Mouse (Mus musculus): ENCODE data around the gene Amh. TPM values are rescaled to one million over a fixed set of nuclear protein-coding genes. Genes with fewer than 3 reads are reported as not detected.

Amh gene
- polyA plus RNA-seq, 1 experiment = 0.17 TPM

DNA sequence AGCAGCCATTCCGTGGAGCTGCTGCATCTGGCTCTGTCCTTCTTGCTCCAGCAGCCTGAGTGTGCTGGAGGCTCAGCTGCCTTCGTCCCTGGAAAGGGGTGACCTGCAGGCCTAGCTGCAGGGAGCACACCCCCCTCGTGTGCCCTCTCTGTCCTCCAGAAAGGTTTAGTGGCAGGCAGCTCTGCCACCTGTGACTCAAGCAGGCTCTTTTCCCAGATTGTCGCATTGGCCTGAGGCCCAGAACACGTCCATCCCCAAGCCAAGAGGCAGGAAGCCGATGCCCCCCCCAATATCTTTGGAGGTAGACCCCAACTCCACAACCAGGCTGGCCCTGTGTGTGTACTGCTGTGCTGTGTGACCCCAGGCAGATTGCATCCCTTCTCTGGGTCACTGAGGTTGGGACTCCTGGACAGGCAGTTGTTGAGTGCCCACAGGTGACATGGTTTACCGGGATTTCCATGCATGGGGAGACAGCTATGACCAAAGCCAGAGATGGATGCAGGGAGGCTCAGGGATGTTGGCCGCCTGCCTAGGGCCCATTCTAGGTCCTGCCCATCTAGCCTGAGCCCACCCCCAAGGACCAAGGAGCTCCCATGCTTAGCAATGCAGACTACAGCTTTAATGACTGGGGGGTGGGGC is 40.1 kb downstream of the Amh start:
- TF ChIP-seq POLR2A (IDR thresholded peaks at IDR 0.05; ENCODE audit: low read depth, low read length) = no peak
- WGBS = 63% methylated on average over 8 of the region's 8 CpGs
- no peak overlapping the region for H3K27ac ChIP-seq (ENCODE audit: insufficient read depth, low read depth, low read length)
- H3K4me1 ChIP-seq (ENCODE audit: control insufficient read depth, insufficient read depth, low read length) = no peaks in the 10 kb centered on the region
- H3K4me3 ChIP-seq (ENCODE audit: insufficient read depth, low read depth, low read length) = no peak overlapping the region
- DNase-seq = no peak
- no peaks in the 10 kb centered on the region for H3K36me3 ChIP-seq (ENCODE audit: control insufficient read depth, insufficient read depth, low read length)
- H3K27me3 ChIP-seq (replicated peaks; ENCODE audit: control insufficient read depth, insufficient read depth, low read length) = no peaks in the 10 kb centered on the region; the same call in 1 of the 2 replicates

DNA sequence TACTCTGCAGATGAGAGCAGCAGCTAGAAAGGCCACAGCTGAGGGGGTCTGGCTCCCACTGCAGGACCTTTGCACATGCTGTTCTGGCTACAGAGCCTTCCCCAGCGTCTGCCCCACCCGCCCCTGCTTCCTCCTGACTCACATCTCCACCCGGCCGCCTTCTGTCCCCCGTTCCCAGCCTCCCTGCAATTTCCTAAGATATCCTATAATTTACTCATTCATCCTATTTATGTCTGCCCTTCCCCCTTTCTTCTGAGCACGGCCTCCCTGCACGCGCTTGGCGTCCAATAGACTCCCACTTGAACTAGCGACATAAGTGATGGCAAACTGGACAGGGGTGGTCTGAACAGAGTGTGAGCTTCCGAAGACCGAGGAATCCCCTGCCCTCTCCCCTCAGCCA is 40.7 kb downstream of the Amh start:
- no peaks in the 10 kb centered on the region for H3K4me1 ChIP-seq (ENCODE audit: control insufficient read depth, insufficient read depth, low read length)
- no peaks in the 10 kb centered on the region; the same call in 1 of the 2 replicates for H3K27me3 ChIP-seq (replicated peaks; ENCODE audit: control insufficient read depth, insufficient read depth, low read length)
- 63% methylated on average over 12 of the region's 12 CpGs for WGBS
- no peak for TF ChIP-seq CTCF (conservative IDR thresholded peaks at IDR 0.05; ENCODE audit: insufficient read depth, insufficient read length, low read depth, low read length)
- no peak for TF ChIP-seq POLR2A (IDR thresholded peaks at IDR 0.05; ENCODE audit: low read depth, low read length)
- H3K36me3 ChIP-seq (ENCODE audit: control insufficient read depth, insufficient read depth, low read length) = no peaks in the 10 kb centered on the region
- no peak for DNase-seq
- H3K4me3 ChIP-seq (ENCODE audit: insufficient read depth, low read depth, low read length) = no peak overlapping the region
- no peak overlapping the region for H3K27ac ChIP-seq (ENCODE audit: insufficient read depth, low read depth, low read length)

DNA sequence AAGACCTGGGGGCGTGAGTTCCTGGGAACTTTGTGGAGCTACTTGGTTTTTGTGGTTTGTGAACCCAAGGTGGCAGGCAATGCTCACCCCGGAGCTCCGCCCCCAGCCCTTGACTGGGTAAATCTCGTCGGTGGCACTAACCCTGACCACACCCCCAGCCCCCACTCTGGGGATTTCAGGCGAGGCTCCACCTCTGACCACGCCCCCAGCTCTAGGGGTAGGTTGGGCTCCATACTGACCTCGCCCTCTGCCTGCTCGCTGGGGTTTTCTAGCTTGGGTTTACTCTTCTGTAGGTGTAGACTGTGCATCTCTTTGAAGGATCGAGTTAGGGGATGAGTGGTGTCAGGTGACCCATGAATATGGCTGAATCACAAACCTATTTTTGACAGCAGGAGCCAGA is 43.5 kb downstream of the Amh start:
- Histone ChIP-seq H3K36me3 (ENCODE audit: control insufficient read depth, insufficient read depth, low read length) (no peaks in the 10 kb centered on the region), H3K4me1 (ENCODE audit: control insufficient read depth, insufficient read depth, low read length) (no peaks in the 10 kb centered on the region), H3K27me3 (replicated peaks; ENCODE audit: control insufficient read depth, insufficient read depth, low read length) (no peaks in the 10 kb centered on the region; the same call in 1 of the 2 replicates), H3K4me3 (ENCODE audit: insufficient read depth, low read depth, low read length) (no peak overlapping the region), H3K27ac (ENCODE audit: insufficient read depth, low read depth, low read length) (no peak overlapping the region)
- 17% methylated on average over 10 of the region's 10 CpGs for WGBS
- DNase-seq = peak; percentile 58
- no peak for TF ChIP-seq CTCF (conservative IDR thresholded peaks at IDR 0.05; ENCODE audit: insufficient read depth, insufficient read length, low read depth, low read length)

DNA sequence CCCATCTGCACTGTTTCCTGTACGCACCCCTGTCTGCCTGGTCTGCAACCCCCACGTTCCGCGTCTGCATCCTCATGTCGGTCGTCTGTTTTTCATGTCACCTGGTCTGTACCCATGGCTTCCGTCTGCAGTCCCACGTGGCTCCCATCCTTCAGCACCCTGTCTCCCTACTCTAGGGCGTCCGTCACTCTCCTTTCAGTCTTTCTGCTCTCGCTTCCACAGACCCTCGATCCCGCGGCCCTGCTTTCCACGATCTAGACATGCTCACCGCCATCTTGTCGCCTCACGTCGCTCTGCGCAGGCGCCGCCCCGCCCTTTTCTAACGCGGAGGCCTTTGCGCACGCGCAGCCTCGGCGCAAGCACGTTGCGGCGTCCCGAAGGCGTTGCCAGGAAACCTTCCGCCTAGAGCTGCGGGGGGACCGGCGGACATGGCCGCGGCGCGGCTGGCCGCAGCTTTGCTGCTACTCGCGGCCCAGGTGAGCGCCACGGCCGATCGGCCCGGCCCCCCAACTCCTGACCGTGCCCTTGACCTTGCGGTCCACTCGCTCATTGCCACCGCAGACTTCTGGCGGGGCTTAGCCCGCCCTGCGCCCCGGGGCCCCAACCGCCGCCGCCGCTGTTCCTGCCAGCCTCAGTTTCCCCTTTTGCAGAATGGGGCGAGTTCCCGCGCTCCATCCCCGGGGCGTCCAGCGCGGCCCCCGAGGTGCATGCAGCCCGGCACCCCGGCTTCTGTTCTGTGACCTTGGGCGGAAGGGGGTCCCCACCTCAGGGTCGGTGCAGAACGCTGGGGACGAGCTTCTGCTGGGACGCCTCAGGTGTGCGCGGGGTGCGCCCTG is 50.1 kb downstream of the Amh start, which contains the start of the genes Lsm7 and Sppl2b:
TSS of gene Lsm7 (minus strand) at position 297 of the 836 bp plus-strand sequence.
TSS of gene Sppl2b (plus strand) at position 363 of the 836 bp plus-strand sequence.
- no peaks in the 10 kb centered on the region for H3K27me3 ChIP-seq (replicated peaks; ENCODE audit: control insufficient read depth, insufficient read depth, low read length)
- H3K4me1 ChIP-seq (ENCODE audit: control insufficient read depth, insufficient read depth, low read length) = peaks cover 7% of the 10 kb centered on the region
- H3K27ac ChIP-seq (ENCODE audit: insufficient read depth, low read depth, low read length) = no peak within 1 kb of the TSS
- no peaks in the 10 kb centered on the region for H3K36me3 ChIP-seq (ENCODE audit: control insufficient read depth, insufficient read depth, low read length)
- peak; percentile 97 for DNase-seq
- peak within 1 kb of the TSS; percentile 89 for H3K4me3 ChIP-seq (ENCODE audit: insufficient read depth, low read depth, low read length)
- WGBS = under 1% methylated on average over 81 of the region's 81 CpGs
- peak; percentile 85 for TF ChIP-seq POLR2A (IDR thresholded peaks at IDR 0.05; ENCODE audit: low read depth, low read length)
- no peak for TF ChIP-seq CTCF (conservative IDR thresholded peaks at IDR 0.05; ENCODE audit: insufficient read depth, insufficient read length, low read depth, low read length)

DNA sequence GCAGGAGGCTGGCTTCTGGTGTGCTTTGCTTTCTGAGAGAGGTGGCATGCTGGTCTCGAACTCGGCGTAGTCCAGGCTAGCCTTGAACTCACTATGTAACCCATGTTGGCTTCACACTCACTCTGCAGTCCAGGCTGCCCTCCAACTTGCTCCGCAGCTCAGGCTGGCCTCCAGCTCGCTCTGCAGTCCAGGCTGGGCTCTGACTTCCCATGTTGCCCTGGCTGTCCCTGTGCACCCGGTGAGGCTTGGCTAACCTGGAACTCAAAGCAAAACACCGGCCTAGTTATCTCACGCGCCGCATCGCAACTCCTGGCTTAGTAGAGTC is 50.7 kb downstream of the Amh start:
- H3K4me3 ChIP-seq (ENCODE audit: insufficient read depth, low read depth, low read length) = peak overlapping the region; percentile 89
- peak; percentile 7 for DNase-seq
- no peaks in the 10 kb centered on the region for H3K27me3 ChIP-seq (replicated peaks; ENCODE audit: control insufficient read depth, insufficient read depth, low read length)
- no peak for TF ChIP-seq CTCF (conservative IDR thresholded peaks at IDR 0.05; ENCODE audit: insufficient read depth, insufficient read length, low read depth, low read length)
- no peak for TF ChIP-seq POLR2A (IDR thresholded peaks at IDR 0.05; ENCODE audit: low read depth, low read length)
- 12% methylated on average over 11 of the region's 11 CpGs for WGBS
- peaks cover 7% of the 10 kb centered on the region for H3K4me1 ChIP-seq (ENCODE audit: control insufficient read depth, insufficient read depth, low read length)
- no peak overlapping the region for H3K27ac ChIP-seq (ENCODE audit: insufficient read depth, low read depth, low read length)
- H3K36me3 ChIP-seq (ENCODE audit: control insufficient read depth, insufficient read depth, low read length) = no peaks in the 10 kb centered on the region

DNA sequence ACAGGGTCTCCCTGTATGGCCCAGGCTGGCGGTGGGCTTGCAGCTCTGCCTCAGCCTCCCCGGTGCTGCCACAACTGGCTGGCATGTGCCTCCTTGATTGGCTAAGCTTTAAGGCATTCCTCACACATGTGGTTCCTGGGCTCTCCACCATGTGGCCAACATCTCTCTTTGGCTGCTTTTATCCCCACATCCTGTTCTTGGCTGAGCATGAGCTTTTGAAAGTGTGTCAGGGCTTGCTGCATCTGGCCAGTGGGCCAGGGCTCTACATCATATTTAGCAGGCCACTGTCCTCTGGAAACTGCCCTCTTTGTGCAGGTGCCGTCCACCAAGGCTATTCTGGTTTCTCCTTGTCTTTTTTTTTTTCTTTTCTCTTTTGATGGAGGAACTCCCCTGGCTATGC is 51.2 kb downstream of the Amh start:
- Histone ChIP-seq H3K4me3 (ENCODE audit: insufficient read depth, low read depth, low read length) (no peak overlapping the region), H3K27ac (ENCODE audit: insufficient read depth, low read depth, low read length) (no peak overlapping the region), H3K4me1 (ENCODE audit: control insufficient read depth, insufficient read depth, low read length) (peaks cover 7% of the 10 kb centered on the region), H3K36me3 (ENCODE audit: control insufficient read depth, insufficient read depth, low read length) (no peaks in the 10 kb centered on the region), H3K27me3 (replicated peaks; ENCODE audit: control insufficient read depth, insufficient read depth, low read length) (no peaks in the 10 kb centered on the region)
- no peak for DNase-seq
- TF ChIP-seq CTCF (conservative IDR thresholded peaks at IDR 0.05; ENCODE audit: insufficient read depth, insufficient read length, low read depth, low read length) (0 out of 2 replicates have a peak, but pooled peaks have one; percentile 7), POLR2A (IDR thresholded peaks at IDR 0.05; ENCODE audit: low read depth, low read length) (no peak)
- WGBS = 56% methylated on average over 3 of the region's 3 CpGs

DNA sequence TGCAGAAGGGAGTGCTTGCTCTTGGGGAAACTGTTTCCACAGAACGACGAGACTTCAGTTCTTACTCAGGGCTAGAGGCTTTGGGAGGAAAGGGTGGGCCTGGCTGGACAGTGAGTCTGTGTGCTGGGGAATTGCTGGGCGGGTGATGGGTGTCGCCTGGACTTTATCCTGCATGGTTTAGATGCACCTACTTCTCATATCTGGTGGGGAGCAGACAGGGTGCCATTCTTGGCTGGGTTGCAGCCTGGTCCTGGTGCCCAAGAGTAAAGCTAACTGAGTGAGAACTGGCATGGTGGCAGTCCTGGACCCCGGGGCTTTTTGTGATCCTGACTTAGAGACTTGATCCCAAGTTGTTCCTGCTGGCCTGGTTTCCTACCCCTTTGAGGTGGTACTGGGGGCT is 51.9 kb downstream of the Amh start:
- no peak overlapping the region for H3K27ac ChIP-seq (ENCODE audit: insufficient read depth, low read depth, low read length)
- no peaks in the 10 kb centered on the region for H3K36me3 ChIP-seq (ENCODE audit: control insufficient read depth, insufficient read depth, low read length)
- H3K4me1 ChIP-seq (ENCODE audit: control insufficient read depth, insufficient read depth, low read length) = peaks cover 7% of the 10 kb centered on the region
- DNase-seq = no peak
- TF ChIP-seq POLR2A (IDR thresholded peaks at IDR 0.05; ENCODE audit: low read depth, low read length) = no peak
- TF ChIP-seq CTCF (conservative IDR thresholded peaks at IDR 0.05; ENCODE audit: insufficient read depth, insufficient read length, low read depth, low read length) = no peak
- WGBS = 80% methylated on average over 5 of the region's 5 CpGs
- no peaks in the 10 kb centered on the region for H3K27me3 ChIP-seq (replicated peaks; ENCODE audit: control insufficient read depth, insufficient read depth, low read length)
- no peak overlapping the region for H3K4me3 ChIP-seq (ENCODE audit: insufficient read depth, low read depth, low read length)

Other genes with a start within 250 kb of the Amh start
- gene Rexo1, start 243.7 kb upstream of the Amh start, polyA plus RNA-seq (2012; rRNA removed) = 28.7 and 37.9 TPM in 2 replicates
- gene Klf16, start 227.9 kb upstream of the Amh start, polyA plus RNA-seq (2012; rRNA removed) = 8.7 and 10.7 TPM in 2 replicates
- 175 and 221 TPM in 2 replicates for gene Abhd17a, start 214.9 kb upstream of the Amh start, polyA plus RNA-seq (2012; rRNA removed)
- 96.0 and 98.2 TPM in 2 replicates for gene Scamp4, start 202.4 kb upstream of the Amh start, polyA plus RNA-seq (2012; rRNA removed)
- 3.4 and 4.4 TPM in 2 replicates for gene Adat3, start 202.4 kb upstream of the Amh start, polyA plus RNA-seq (2012; rRNA removed)
- gene Gm49322, start 199.2 kb upstream of the Amh start, polyA plus RNA-seq (2012; rRNA removed) = 0.91 and 1.6 TPM in 2 replicates
- gene Csnk1g2, start 182.4 kb upstream of the Amh start, polyA plus RNA-seq (2012; rRNA removed) = 166 and 193 TPM in 2 replicates
- 77.7 and 80.7 TPM in 2 replicates for gene Btbd2, start 148.2 kb upstream of the Amh start, polyA plus RNA-seq (2012; rRNA removed)
- 163 and 210 TPM in 2 replicates for gene Mknk2, start 127.1 kb upstream of the Amh start, polyA plus RNA-seq (2012; rRNA removed)
- 14.3 and 19.5 TPM in 2 replicates for gene Mob3a, start 103.3 kb upstream of the Amh start, polyA plus RNA-seq (2012; rRNA removed)
- gene Izumo4, start 103.1 kb upstream of the Amh start, polyA plus RNA-seq (2012; rRNA removed) = 36.8 and 39.5 TPM in 2 replicates
- 87.7 and 105 TPM in 2 replicates for gene Ap3d1, start 63.0 kb upstream of the Amh start, polyA plus RNA-seq (2012; rRNA removed)
- 18.4 and 19.5 TPM in 2 replicates for gene Dot1l, start 50.0 kb upstream of the Amh start, polyA plus RNA-seq (2012; rRNA removed)
- gene Sf3a2, start 7.0 kb upstream of the Amh start, polyA plus RNA-seq (2012; rRNA removed) = 22.6 and 23.1 TPM in 2 replicates
- 36.9 and 39.3 TPM in 2 replicates for gene Plekhj1, start 6.6 kb upstream of the Amh start, polyA plus RNA-seq (2012; rRNA removed)
- gene Jsrp1, start 8.3 kb downstream of the Amh start, polyA plus RNA-seq (2012; rRNA removed) = 0.20 and 3.2 TPM in 2 replicates
- 1,045 and 1,074 TPM in 2 replicates for gene Oaz1, start 21.4 kb downstream of the Amh start, polyA plus RNA-seq (2012; rRNA removed)
- 0.03 and 0.09 TPM in 2 replicates for gene Lingo3, start 38.8 kb downstream of the Amh start, polyA plus RNA-seq (2012; rRNA removed)
- 79.0 and 98.1 TPM in 2 replicates for gene Lsm7, start 50.0 kb downstream of the Amh start, polyA plus RNA-seq (2012; rRNA removed)
- gene Sppl2b, start 50.0 kb downstream of the Amh start, polyA plus RNA-seq (2012; rRNA removed) = 58.2 and 88.0 TPM in 2 replicates
- gene Tmprss9, start 66.6 kb downstream of the Amh start, polyA plus RNA-seq (2012; rRNA removed) = 0.33 and 0.52 TPM in 2 replicates
- gene Timm13, start 95.7 kb downstream of the Amh start, polyA plus RNA-seq (2012; rRNA removed) = 375 and 474 TPM in 2 replicates
- 8.5 and 10.1 TPM in 2 replicates for gene Lmnb2, start 113.0 kb downstream of the Amh start, polyA plus RNA-seq (2012; rRNA removed)
- 10.1 and 11.3 TPM in 2 replicates for gene Gadd45b, start 124.8 kb downstream of the Amh start, polyA plus RNA-seq (2012; rRNA removed)
- gene Gng7, start 209.7 kb downstream of the Amh start, polyA plus RNA-seq (2012; rRNA removed) = 1.9 and 2.0 TPM in 2 replicates
- gene Diras1, start 220.4 kb downstream of the Amh start, polyA plus RNA-seq (2012; rRNA removed) = 0.04 and 0.25 TPM in 2 replicates
- 37.5 and 39.6 TPM in 2 replicates for gene Slc39a3, start 232.2 kb downstream of the Amh start, polyA plus RNA-seq (2012; rRNA removed)

All from kidney, adult 2 months (tissue).